Mouse (Mus musculus) testis, adult 2 months (tissue): ENCODE results near the gene Tor1aip2. TPM values are rescaled to one million over a fixed set of nuclear protein-coding genes. Genes with fewer than 3 reads are reported as not detected.
"Not testable (repeated sequence)": the region's sequence is repeated elsewhere in the genome, so short reads cannot be mapped to it uniquely, and the experiment has no call there.

ENCODE experiments used
- H3K27ac ChIP-seq: fragments of 200-500 bp; 2 replicates; pipeline ENCODE4 v1.5.1; 2012; ENCODE audit warnings: low read depth, low read length; ENCODE audit not compliant: control insufficient read depth, insufficient read depth
- H3K27me3 ChIP-seq: fragments of 200-500 bp; 2 replicates; pipeline ENCODE4 v1.6.1; 2012; ENCODE audit warnings: mild to moderate bottlenecking, low read length, moderate library complexity; ENCODE audit not compliant: control insufficient read depth, insufficient read depth
- H3K36me3 ChIP-seq: fragments of 200-500 bp; 2 replicates; pipeline ENCODE4 v1.6.1; 2012; ENCODE audit warnings: mild to moderate bottlenecking, low read length; ENCODE audit not compliant: control insufficient read depth, insufficient read depth
- H3K4me1 ChIP-seq: fragments of 200-500 bp; 2 replicates; pipeline ENCODE4 v1.6.1; 2012; ENCODE audit warnings: low read length; ENCODE audit not compliant: control insufficient read depth, insufficient read depth
- H3K4me3 ChIP-seq: fragments of 200-500 bp; 2 replicates; pipeline ENCODE4 v1.5.1; 2012; ENCODE audit warnings: low read depth, mild to moderate bottlenecking, low read length, moderate library complexity, mixed read lengths; ENCODE audit not compliant: control insufficient read depth
- CTCF ChIP-seq: fragments of 200-500 bp; IDR thresholded peaks from 2 replicates; pipeline ENCODE4 v1.5.1; 2012; ENCODE audit warnings: low read depth, mild to moderate bottlenecking, inconsistent platforms, low read length, moderate library complexity; ENCODE audit not compliant: control insufficient read depth, insufficient read depth, insufficient replicate concordance
- POLR2A ChIP-seq: fragments of 200-500 bp; IDR thresholded peaks from 2 replicates; pipeline ENCODE4 v1.6.1; 2012; ENCODE audit warnings: low read depth, mild to moderate bottlenecking, inconsistent platforms, low read length, moderate library complexity; ENCODE audit not compliant: control insufficient read depth
- polyA plus RNA-seq: library from polyadenylated mRNA; depleted of rRNA; stranded (reverse); fragments of >200 nt; gene quantifications from 2 replicates; pipeline ENCODE4 v1.2.3, GENCODE M21; 2012

The Tor1aip2 gene
- polyA plus RNA-seq, 1 experiment: 59.8 TPM

GRCm38 (mm10) chr1:156028340-156028975 lies 6.7 kb upstream of the Tor1aip2 start:
- Histone ChIP-seq H3K27ac (no peak overlapping the region), H3K4me1 (no peaks in the 10 kb centered on the region), H3K36me3 (no peaks in the 10 kb centered on the region; the same call in none of the 2 replicates), H3K4me3 (no peak overlapping the region), H3K27me3 (no peaks in the 10 kb centered on the region)
- TF ChIP-seq POLR2A (no peak), CTCF (no peak)

- no peak for TF ChIP-seq POLR2A
- no peak for TF ChIP-seq CTCF
- Histone ChIP-seq H3K36me3 (no peaks in the 10 kb centered on the region; the same call in none of the 2 replicates), H3K4me1 (no peaks in the 10 kb centered on the region), H3K27ac (no peak overlapping the region; the same call in 1 of the 2 replicates), H3K27me3 (no peaks in the 10 kb centered on the region), H3K4me3 (peak overlapping the region; percentile 74)
Measured at GRCm38 (mm10) chr1:156033921-156034320, 1.3 kb upstream of the Tor1aip2 start.

GRCm38 (mm10) chr1:156034661-156035060 lies 542 bp upstream of the Tor1aip2 start:
- Histone ChIP-seq H3K4me3 (peak overlapping the region; percentile 90; the same call in 1 of the 2 replicates), H3K36me3 (no peaks in the 10 kb centered on the region; the same call in none of the 2 replicates), H3K27me3 (no peaks in the 10 kb centered on the region), H3K27ac (peak overlapping the region; percentile 70), H3K4me1 (no peaks in the 10 kb centered on the region)
- no peak for TF ChIP-seq CTCF
- no peak for TF ChIP-seq POLR2A

GRCm38 (mm10) chr1:156035930-156036737 lies 931 bp downstream of the Tor1aip2 start, which contains the start of gene Tor1aip1:
Gene Tor1aip1, minus strand, starts transcription at chr1:156036480.
- Histone ChIP-seq H3K4me1 (no peaks in the 10 kb centered on the region), H3K27me3 (no peaks in the 10 kb centered on the region), H3K36me3 (no peaks in the 10 kb centered on the region; the same call in none of the 2 replicates), H3K4me3 (peak within 1 kb of the TSS; percentile 90), H3K27ac (peak within 1 kb of the TSS; percentile 96)
- peak; percentile 74 for TF ChIP-seq POLR2A
- peak; percentile 69 for TF ChIP-seq CTCF

GRCm38 (mm10) chr1:156037144-156037583 lies 2.0 kb downstream of the Tor1aip2 start:
- Histone ChIP-seq H3K4me3 (peak overlapping the region; percentile 90), H3K27me3 (no peaks in the 10 kb centered on the region), H3K4me1 (peaks cover 2% of the 10 kb centered on the region; the same call in 1 of the 2 replicates), H3K27ac (peak overlapping the region; percentile 87), H3K36me3 (no peaks in the 10 kb centered on the region; the same call in none of the 2 replicates)
- TF ChIP-seq POLR2A (no peak; the same call in 1 of the 2 replicates), CTCF (no peak)

- not testable (repeated sequence) for H3K27me3 ChIP-seq, H3K36me3 ChIP-seq, H3K27ac ChIP-seq, H3K4me1 ChIP-seq
- peak overlapping the region; percentile 64 for H3K4me3 ChIP-seq
Measured at GRCm38 (mm10) chr1:156039989-156040388, 4.8 kb downstream of the Tor1aip2 start.

GRCm38 (mm10) chr1:156040731-156041401 lies 5.7 kb downstream of the Tor1aip2 start:
- Histone ChIP-seq H3K4me1 (peaks cover 2% of the 10 kb centered on the region; the same call in 1 of the 2 replicates), H3K36me3 (no peaks in the 10 kb centered on the region), H3K27me3 (no peaks in the 10 kb centered on the region), H3K4me3 (peak overlapping the region; percentile 64), H3K27ac (peak overlapping the region; percentile 19)
- TF ChIP-seq CTCF (no peak), POLR2A (peak; percentile 99)
